Mouse (Mus musculus): ENCODE data around the gene Atg10.

GRCm38 (mm10) chr13:90985417-90985816 is 238.4 kb downstream of the Atg10 start:
- TF ChIP-seq CTCF (IDR thresholded peaks at IDR 0.05; ENCODE audit: low read depth) (no peak), EP300 (IDR thresholded peaks at IDR 0.05; ENCODE audit: low read depth) (no peak)

All from heart, postnatal 0 days (tissue).